Mouse (Mus musculus) left cerebral cortex, postnatal 10 days (tissue): Measurements from ENCODE around the gene Neurl2. TPM values are rescaled to one million over a fixed set of nuclear protein-coding genes. Genes with fewer than 3 reads are reported as not detected.
"Not testable (repeated sequence)": the region's sequence is repeated elsewhere in the genome, so short reads cannot be mapped to it uniquely, and the experiment has no call there.

Source experiments
- DNase-seq, 2 experiments: peaks; one replicate each; pipeline ENCODE4 v3.0.0; 2021 to 2022; ENCODE audit warnings: low spot score in 2 of 2, mixed read lengths in 1 of 2; ENCODE audit errors: extremely low spot score in 1 of 2
- intact Hi-C: fragments of 180-260 bp; cut with DNase I; formaldehyde crosslinking; loops from one replicate; pipeline ENCODE4 v1.15.1; 2025
- total RNA-seq, 2 experiments: library from RNA; stranded (reverse); gene quantifications; 2 replicates each; pipeline ENCODE4 v1.2.3; 2021

The Neurl2 gene
- total RNA-seq = 1 to 10 TPM; 5.4 to 6.7 TPM

GRCm38 (mm10) chr2:164833314-164833959 lies at the start of gene Neurl2:
Neurl2 (minus strand) TSS chr2:164833456.
- intact Hi-C loops = loop anchor here (2.0 kb wide), 1 partner anchor 45 kb away; the partner anchor contains the start of gene Pcif1
- DNase-seq = peak; percentile 94

DNA sequence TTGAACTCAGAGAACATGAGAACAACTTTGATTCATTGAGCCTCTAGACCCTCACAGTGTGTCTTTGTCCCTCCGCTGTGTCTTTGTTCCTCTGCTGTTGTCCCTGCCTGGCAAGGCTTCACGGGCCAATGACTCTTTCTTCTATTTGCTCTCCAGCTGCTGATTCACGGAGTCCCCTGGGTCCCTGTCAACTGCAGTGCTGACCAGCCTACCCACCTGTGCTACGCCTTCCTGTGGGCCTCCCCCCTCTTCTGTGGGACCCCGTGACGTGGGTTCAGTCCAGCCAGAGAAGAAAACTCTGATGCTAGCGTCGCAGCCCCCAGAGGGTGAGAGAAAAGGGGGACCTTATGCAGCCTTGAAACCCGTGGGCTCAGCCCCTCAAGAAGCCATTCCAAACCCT lies 49.4 kb upstream of the Neurl2 start:
- no peak for DNase-seq
- intact Hi-C loops = no loop called here

DNA sequence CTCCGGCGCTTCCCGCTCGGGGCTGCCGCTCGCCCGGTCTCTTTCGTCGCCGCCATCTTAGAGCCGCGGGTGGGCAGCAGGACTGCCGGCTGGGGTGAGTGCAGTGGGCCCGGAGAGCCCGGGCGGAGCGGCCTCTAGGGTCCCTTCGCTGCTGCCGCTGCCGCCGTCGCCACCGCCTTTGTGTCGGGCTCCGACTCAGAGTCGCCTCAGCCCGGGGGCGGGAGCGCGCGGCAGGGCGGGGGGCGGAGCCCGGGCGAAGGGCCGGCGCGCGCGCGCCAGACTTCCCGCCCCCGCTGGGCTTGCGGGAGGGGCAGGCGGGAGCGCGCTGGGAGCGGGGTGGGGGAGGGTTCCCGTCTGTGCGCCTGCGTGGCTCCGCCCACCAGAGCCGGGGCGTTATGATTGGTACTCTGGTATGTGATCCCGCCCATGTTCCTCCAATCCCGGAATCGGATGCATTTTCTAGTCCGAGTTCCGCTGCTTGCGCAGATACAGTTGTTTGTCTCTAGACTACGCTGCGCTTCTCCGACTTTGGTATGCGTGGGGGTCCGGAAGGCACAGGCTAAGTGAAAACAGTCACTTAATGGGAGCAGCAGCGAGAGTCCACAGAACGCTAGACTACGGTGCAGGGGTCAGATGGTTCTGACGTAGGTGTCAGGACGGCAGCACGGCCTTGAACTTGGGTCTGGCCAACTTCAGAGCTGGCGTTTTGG lies 46.5 kb upstream of the Neurl2 start:
- DNase-seq = peak; percentile 93 to 95
- intact Hi-C loops = loop anchor here (2.0 kb wide), 1 partner anchor 47 kb away; the partner anchor contains the start of genes Ctsa and Neurl2

DNA sequence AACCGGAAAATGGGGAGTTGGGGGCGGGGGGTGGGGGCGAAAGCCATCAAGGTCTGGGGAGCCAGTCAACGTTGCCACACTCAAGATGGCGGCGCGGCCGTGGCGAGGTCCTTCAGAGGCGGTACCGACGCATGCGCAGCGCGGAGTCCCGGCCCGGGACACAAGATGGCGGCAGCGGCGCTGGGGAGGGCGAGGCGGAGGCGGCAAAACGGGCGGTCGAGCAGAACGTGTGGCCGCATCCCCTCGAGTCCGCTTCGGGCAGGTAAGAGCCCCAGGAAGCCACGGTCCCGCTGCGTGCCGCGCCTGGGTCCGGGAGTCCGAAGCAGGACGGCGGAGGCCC lies 45.9 kb upstream of the Neurl2 start, which contains the start of gene Pcif1:
Gene Pcif1 (plus strand): TSS at position 77 of the 340 bp plus-strand sequence.
- peak; percentile 86 to 95 for DNase-seq
- intact Hi-C loops = loop anchor here (2.0 kb wide), 1 partner anchor 46 kb away; the partner anchor contains the start of genes Ctsa and Neurl2

GRCm38 (mm10) chr2:164878509-164879227 lies 45.4 kb upstream of the Neurl2 start:
- intact Hi-C loops = loop anchor here (2.0 kb wide), 1 partner anchor 46 kb away; the partner anchor contains the start of genes Ctsa and Neurl2
- DNase-seq = peak in 1 of 2 experiments; percentile 77

GRCm38 (mm10) chr2:164877376-164878215 lies 44.3 kb upstream of the Neurl2 start:
- intact Hi-C loops = loop anchor here (2.0 kb wide), 1 partner anchor 45 kb away; the partner anchor contains the start of genes Ctsa and Neurl2
- DNase-seq = not testable (repeated sequence)

DNA sequence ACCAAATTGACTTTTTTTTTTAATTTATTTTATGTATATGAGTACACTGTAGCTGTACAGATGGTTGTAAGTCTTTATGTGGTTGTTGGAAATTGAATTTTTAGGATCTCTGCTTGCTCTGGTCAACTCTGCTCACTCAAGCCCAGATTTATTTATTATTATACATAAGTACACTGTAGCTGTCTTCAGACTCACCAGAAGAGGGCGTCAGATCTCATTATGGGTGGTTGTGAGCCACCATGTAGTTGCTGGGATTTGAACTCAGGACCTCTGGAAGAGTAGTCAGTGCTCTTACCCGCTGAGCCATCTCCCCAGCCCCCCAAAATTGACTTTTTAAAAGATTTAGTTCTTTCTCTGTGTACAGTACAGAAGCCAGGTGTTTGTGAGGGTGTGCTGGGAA lies 42.4 kb upstream of the Neurl2 start:
- DNase-seq, intact Hi-C loops: not testable (repeated sequence)

DNA sequence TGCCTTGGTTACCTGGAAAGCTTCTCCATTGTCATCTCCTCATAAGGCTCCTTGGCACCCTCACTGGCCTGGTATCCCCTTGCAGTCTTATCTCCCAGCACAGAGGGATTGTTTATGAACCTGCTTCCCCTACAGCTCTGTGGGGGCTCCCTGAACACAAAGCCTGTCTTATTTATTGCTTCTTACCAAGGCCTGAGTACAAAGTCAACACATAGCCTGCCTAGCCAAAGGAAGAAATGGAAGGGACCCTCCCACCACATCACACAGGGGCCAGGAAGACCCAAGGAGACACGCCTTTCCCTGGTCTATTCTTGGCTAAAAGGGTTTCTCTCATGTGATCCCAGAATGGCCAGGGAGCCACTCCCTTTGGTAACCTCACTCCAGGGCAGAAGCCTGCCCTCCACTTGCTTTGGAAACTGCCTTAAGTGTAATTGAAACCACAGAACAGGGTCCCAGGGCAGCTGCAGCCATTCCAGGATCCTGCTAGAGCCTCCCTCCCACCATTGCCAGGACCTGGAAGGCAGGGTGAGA lies 41.0 kb upstream of the Neurl2 start:
- peak in 1 of 2 experiments; percentile 73 for DNase-seq
- intact Hi-C loops = no loop called here

GRCm38 (mm10) chr2:164873621-164874020 lies 40.4 kb upstream of the Neurl2 start:
- no peak for DNase-seq
- intact Hi-C loops = no loop called here

DNA sequence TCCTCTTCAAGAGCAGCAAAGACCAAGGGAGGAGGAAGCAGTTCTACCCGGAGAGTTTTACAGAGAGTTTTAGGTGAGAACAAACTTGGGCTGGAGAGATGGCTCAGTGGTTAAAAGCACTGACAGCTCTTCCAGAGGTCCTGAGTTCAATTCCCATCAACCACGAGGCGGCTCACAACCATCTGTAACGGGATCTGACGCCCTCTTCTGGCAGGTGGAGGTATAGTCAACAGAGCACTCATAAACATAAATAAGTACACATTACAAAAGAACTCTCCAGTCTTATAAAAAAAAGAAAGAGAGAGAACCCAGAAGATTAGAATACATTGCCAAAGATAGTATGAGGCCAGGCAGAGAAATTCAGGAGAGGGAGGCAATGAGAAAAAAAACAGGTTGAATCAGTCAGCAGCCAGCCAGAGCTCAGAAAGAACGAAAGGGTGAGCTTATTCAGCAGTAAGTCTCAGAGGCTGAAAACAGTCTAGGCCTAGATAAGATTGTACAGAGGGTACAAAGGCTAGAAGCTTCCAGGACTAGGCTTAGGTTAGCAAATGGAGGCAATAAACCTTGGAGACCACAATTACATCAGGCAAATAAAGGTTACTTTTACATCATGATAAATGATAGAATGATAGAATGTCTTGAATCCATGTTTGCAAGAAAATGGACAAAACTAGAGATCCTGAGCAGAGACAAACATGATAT lies 38.5 kb upstream of the Neurl2 start:
- no peak for DNase-seq
- intact Hi-C loops = no loop called here

DNA sequence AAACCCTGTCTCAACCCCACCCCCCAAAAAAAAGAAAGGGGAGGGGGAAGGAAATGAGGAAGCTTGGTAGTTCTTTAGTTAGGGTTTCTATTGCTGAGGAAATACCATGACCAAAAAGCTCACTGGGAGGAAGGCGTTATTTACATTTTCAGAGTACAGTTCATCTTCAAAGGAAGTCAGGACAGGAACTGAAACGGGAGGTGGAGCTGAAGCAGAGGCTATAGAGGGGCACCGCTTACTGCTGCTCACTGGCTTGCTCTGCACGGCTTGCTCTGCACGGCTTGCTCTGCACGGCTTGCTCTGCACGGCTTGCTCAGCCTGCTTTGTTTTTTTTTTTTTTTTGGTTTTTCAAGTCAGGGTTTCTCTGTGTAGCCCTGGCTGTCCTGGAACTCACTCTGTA lies 35.2 kb upstream of the Neurl2 start:
- no peak for DNase-seq
- intact Hi-C loops = no loop called here

DNA sequence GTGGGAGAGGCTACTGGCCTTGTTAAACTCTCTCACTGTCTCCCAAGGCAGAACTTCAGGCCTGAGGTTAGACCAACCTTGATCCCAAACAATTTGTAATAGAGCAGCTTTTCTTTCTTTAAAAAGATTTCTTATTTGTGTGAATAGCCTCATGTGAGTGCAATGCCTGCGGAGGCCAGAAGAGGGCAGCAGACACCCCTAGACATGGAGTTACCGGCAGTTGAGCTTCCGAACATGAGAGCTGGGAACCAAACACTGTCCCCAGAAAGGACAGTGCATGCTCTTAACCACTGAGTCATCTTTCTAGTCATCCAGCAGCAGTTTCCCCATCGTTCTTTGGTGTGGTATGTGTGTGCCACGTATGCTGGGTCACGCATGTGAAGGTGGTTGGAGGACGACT lies 34.3 kb upstream of the Neurl2 start:
- intact Hi-C loops = no loop called here
- no peak for DNase-seq

GRCm38 (mm10) chr2:164866741-164867551 lies 33.7 kb upstream of the Neurl2 start:
- peak in 1 of 2 experiments; percentile 82 for DNase-seq
- intact Hi-C loops = no loop called here

- intact Hi-C loops = no loop called here
- no peak for DNase-seq
Measured at GRCm38 (mm10) chr2:164864593-164864992, 31.3 kb upstream of the Neurl2 start.

GRCm38 (mm10) chr2:164863411-164863810 lies 30.2 kb upstream of the Neurl2 start:
- intact Hi-C loops = not testable (repeated sequence)

DNA sequence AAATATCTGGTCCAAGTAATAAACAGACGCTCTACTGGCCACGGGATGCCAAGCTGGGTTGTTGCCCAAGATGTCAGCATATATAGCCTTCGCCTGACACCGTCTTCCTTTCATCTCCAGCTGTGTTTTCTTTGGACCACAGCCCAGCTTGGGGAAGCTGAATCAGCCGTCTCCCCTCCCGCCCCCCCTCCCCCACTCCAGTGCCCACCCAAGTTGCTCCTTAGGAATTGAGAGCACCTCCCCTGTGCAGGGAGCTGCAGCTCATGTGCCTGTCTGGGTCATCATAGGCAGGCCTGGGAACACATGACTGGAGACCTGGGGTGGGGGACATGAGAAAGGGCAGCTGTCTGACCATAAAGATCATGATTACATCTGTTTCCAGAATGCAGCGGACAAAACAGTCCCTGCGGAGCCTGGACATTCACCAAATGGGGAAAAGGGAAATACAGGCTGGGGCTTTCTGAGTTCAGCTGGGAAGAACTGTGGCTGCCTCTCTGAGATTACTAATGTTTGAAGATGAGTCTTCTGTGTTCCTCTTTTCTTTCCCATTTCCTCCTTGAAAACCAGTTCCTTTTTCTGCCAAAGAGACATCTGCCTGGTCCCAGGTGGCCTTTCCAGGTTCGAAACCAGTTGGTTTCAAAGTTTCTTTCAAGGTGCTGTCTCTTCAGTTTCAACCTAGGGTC lies 29.1 kb upstream of the Neurl2 start:
- peak in 1 of 2 experiments; percentile 93 for DNase-seq
- intact Hi-C loops = no loop called here

More at GRCm38 (mm10) chr2:164863411-164863810, 30.2 kb upstream of the Neurl2 start:
- DNase-seq = not testable (repeated sequence)
